Mouse (Mus musculus) kidney, postnatal 0 days (tissue): Measurements from ENCODE around the gene Tcte3. TPM values are rescaled to one million over a fixed set of nuclear protein-coding genes. Genes with fewer than 3 reads are reported as not detected.
A peak's percentile ranks its signal among the peaks of the same experiment; 100 is the strongest.
"Not testable (repeated sequence)": the region's sequence is repeated elsewhere in the genome, so short reads cannot be mapped to it uniquely, and the experiment has no call there.

ENCODE experiments used
- ATAC-seq: fragments of 200-750 bp; cut with Nextera tagmentation; replicated peaks from 2 replicates; pipeline ENCODE4 v1.8.0; 2017; ENCODE audit warnings: low read depth, moderate number of reproducible peaks, moderate TSS enrichment, moderate library complexity; ENCODE audit not compliant: low FRiP score
- DNase-seq: peaks from one replicate; pipeline ENCODE4 v3.0.0-alpha.2; 2016; ENCODE audit warnings: low spot score
- H3K27ac ChIP-seq: fragments of 300-500 bp; sonication (generic); 2 replicates; pipeline ENCODE4 v1.5.1; 2014; ENCODE audit warnings: mild to moderate bottlenecking
- H3K27me3 ChIP-seq: fragments of 300-500 bp; sonication (generic); 2 replicates; pipeline ENCODE4 v1.6.1; 2014; ENCODE audit warnings: low read length, mixed read lengths; ENCODE audit not compliant: insufficient read depth
- H3K36me3 ChIP-seq: fragments of 300-500 bp; sonication (generic); 2 replicates; pipeline ENCODE4 v1.6.1; 2014; ENCODE audit warnings: low read length, mixed read lengths; ENCODE audit not compliant: insufficient read depth
- H3K4me1 ChIP-seq: fragments of 300-500 bp; sonication (generic); replicated peaks from 2 replicates; pipeline ENCODE4 v1.6.1; 2014; ENCODE audit warnings: antibody characterized with exemption, low read length, mixed read lengths; ENCODE audit not compliant: insufficient read depth
- H3K4me2 ChIP-seq: fragments of 300-500 bp; sonication (generic); 2 replicates; pipeline ENCODE4 v1.6.1; 2014; ENCODE audit warnings: mild to moderate bottlenecking, low read length, moderate library complexity, mixed read lengths
- H3K4me3 ChIP-seq: fragments of 300-500 bp; sonication (generic); replicated peaks from 2 replicates; pipeline ENCODE4 v1.5.1; 2014; ENCODE audit warnings: low read depth, low read length
- H3K9ac ChIP-seq: fragments of 300-500 bp; sonication (generic); 2 replicates; pipeline ENCODE4 v1.6.1; 2014; ENCODE audit warnings: low read depth, low read length
- H3K9me3 ChIP-seq: fragments of 300-500 bp; sonication (generic); replicated peaks from 2 replicates; pipeline ENCODE4 v1.6.1; 2016; ENCODE audit warnings: low read length, inconsistent platforms, mixed read lengths
- WGBS: fragments of 180-500 bp; shearing (Covaris S2); extraction: QIAGEN DNeasy Blood & Tissue Kit; methylation state at CpG from one replicate; pipeline ENCODE4 v1.1.7; 2014; 5-methylcytosine and 5-hydroxymethylcytosine counted together
- polyA plus RNA-seq: library from polyadenylated mRNA; unstranded; fragments of >200 nt; fragmentation: Nextera tagmentation; extraction: Ambion mirVana; gene quantifications from 2 replicates; pipeline ENCODE4 v1.2.1, GENCODE M21; 2015

Gene Tcte3
- polyA plus RNA-seq, 1 experiment from 2014 or later = not detected

DNA sequence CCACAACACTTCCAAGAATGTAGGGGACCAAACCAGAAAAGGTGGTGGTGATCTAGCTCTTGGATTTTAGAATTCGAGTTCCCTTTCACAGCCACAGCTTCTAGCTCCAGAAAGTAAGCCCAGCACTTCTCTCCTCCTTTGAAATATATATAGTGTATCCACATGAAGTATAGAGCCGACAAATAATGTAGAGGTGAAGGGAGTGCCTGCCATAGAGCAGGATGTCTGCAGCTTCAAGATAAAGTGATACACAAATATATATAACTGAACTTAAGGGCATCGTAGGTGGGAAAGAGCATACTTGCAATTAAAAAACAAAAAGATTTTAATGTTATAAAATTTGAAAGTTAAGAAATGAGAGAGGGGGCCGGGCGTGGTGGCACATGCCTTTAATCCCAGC is 47.1 kb downstream of the Tcte3 start:
- not testable (repeated sequence) for H3K36me3 ChIP-seq, H3K4me3 ChIP-seq, DNase-seq, H3K27ac ChIP-seq, H3K4me2 ChIP-seq, H3K4me1 ChIP-seq, H3K9me3 ChIP-seq, ATAC-seq, H3K27me3 ChIP-seq, H3K9ac ChIP-seq
- WGBS = no CpG with 5 or more reads among the region's 5 CpGs

GRCm38 (mm10) chr17:14993139-14993832 is 48.0 kb downstream of the Tcte3 start:
- not testable (repeated sequence) for H3K9me3 ChIP-seq, H3K4me1 ChIP-seq, H3K4me2 ChIP-seq, H3K4me3 ChIP-seq, H3K9ac ChIP-seq, H3K36me3 ChIP-seq, DNase-seq, H3K27ac ChIP-seq, H3K27me3 ChIP-seq
- no CpG with 5 or more reads among the region's 47 CpGs for WGBS
- ATAC-seq = peak; percentile 71

DNA sequence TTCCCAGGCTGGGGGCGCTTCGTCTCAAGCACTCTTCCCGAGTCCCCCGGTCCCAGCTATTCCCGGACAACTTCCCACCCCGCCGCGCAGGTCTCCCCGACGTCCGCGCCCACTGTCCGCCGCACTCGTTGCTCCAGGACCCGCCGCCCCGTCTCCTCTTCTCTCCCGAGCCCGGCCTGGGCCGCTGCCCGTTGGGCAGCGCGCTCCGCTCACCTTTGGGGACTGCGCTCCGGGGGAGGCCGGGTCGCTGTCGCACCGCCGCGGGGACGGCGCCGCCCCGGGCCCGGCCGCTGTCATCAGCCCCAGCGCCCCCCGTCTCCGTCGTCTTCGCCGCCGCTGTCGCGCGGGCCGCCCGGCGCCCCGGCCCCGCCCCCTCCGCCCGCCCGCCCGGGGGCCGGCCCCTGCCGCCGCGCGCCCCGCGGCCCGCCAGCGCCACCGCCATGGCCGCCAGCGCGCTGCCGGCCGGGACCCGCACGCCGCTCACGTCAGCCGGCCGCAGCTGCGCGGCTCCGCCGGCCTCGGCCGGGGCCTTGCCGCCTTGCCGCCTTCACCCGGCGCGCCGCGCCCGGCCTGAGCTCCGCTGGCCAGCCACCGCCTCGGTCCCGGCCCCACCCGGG is 48.7 kb downstream of the Tcte3 start:
- no CpG with 5 or more reads among the region's 98 CpGs for WGBS
- peak; percentile 68 for ATAC-seq

DNA sequence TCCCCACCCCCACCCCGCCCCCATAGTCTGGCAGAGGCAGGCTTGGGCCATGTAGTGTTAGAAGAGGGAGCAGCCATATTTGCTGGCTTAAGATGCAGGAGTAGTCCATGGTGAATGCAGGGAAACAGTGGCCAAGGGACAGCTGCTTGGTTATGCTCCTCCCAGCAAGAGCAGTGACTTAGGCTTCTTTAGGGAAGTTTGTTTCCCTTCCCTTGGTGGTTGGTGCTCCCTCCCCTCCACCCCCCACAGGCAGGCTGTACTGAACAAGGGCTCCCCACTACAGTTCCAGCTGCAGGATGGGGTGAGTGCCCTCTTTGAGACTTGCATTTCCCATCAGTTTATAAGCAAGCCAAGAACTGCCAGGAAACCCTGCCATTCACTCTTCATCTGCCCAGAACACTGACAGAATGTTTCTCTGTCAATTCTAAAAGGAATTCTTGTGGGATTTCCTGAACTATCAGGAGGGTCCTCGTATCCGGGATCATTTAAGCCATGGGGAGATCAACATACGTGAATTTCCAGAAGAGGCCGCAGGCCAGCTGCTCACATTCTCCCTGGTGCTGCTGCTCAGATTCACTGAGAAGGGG is 51.1 kb downstream of the Tcte3 start:
- not testable (repeated sequence) for H3K4me2 ChIP-seq

More for the DNA sequence above, 48.7 kb downstream of the Tcte3 start:
- not testable (repeated sequence) for H3K4me3 ChIP-seq, H3K27ac ChIP-seq, H3K27me3 ChIP-seq, H3K9ac ChIP-seq, H3K4me2 ChIP-seq, DNase-seq, H3K4me1 ChIP-seq, H3K9me3 ChIP-seq, H3K36me3 ChIP-seq

GRCm38 (mm10) chr17:14978362-14979038 is 62.8 kb downstream of the Tcte3 start, which contains the start of the genes 9030025P20Rik and Gm3417:
TSS of gene 9030025P20Rik (plus strand) at chr17:14978468.
TSS of gene Gm3417 (minus strand) at chr17:14978790.
- not testable (repeated sequence) for H3K36me3 ChIP-seq, H3K9me3 ChIP-seq, H3K4me3 ChIP-seq, H3K4me2 ChIP-seq, DNase-seq, H3K4me1 ChIP-seq, H3K9ac ChIP-seq, H3K27me3 ChIP-seq, H3K27ac ChIP-seq
- peak; percentile 98 for ATAC-seq
- no CpG with 5 or more reads among the region's 60 CpGs for WGBS

More for the DNA sequence above, 51.1 kb downstream of the Tcte3 start:
- not testable (repeated sequence) for H3K4me1 ChIP-seq, ATAC-seq, H3K9me3 ChIP-seq, H3K36me3 ChIP-seq, DNase-seq, H3K4me3 ChIP-seq, H3K27ac ChIP-seq, H3K9ac ChIP-seq, H3K27me3 ChIP-seq
- WGBS = 91% methylated on average over 4 of the region's 5 CpGs

DNA sequence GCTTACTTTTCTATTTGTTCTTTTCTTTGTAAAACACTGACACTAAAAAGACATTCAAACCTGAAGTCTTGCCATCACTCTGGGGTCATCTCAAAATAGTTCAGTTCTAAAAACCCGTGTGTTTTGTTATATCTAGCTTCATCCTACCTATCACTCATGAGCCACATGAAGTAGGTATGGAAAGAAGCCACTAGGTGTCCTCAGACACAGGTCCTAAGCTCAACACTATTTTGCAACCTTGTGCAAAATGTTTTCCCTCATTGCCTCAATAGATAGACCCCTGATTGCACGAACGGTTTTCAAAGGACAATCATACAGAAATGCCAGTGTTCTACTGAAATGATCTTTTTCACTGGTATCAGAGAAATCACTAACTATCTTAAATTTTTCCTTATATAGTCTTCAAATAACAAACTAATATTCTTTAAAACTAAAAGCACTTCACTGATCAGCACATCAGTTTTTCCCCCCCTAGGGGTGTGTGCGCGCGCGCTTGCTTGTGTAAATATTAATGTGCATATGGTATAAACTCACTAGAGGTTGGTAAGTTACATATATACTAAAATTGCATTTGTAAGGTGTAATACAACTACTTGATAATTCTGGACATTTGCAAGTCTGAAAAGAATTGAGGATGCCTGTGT is 63.4 kb downstream of the Tcte3 start:
- not testable (repeated sequence) for H3K9me3 ChIP-seq, H3K27ac ChIP-seq, H3K27me3 ChIP-seq, H3K4me3 ChIP-seq, H3K4me1 ChIP-seq, ATAC-seq, H3K36me3 ChIP-seq, H3K4me2 ChIP-seq, DNase-seq, H3K9ac ChIP-seq
- 2% methylated on average over 4 of the region's 7 CpGs for WGBS

Other genes with a start within 250 kb of the Tcte3 start
- gene Wdr27, start 98.3 kb downstream of the Tcte3 start, polyA plus RNA-seq = 10.1 and 16.3 TPM in 2 replicates
- gene 1600012H06Rik, start 98.3 kb downstream of the Tcte3 start, polyA plus RNA-seq = 41.6 and 43.0 TPM in 2 replicates
- 27.3 and 29.8 TPM in 2 replicates for gene Phf10, start 80.2 kb downstream of the Tcte3 start, polyA plus RNA-seq
- gene 9030025P20Rik, start 63.0 kb downstream of the Tcte3 start, polyA plus RNA-seq = 8.9 and 13.2 TPM in 2 replicates
- gene Gm3417, start 62.7 kb downstream of the Tcte3 start, polyA plus RNA-seq = 1.5 and 1.8 TPM in 2 replicates
- 8.9 and 10.3 TPM in 2 replicates for gene Gm3435, start 31.3 kb downstream of the Tcte3 start, polyA plus RNA-seq
- 53.6 and 60.1 TPM in 2 replicates for gene Ermard, start 280 bp downstream of the Tcte3 start, polyA plus RNA-seq
- gene Gm3448, start within 50 bp of the Tcte3 start, polyA plus RNA-seq = 4.0 and 4.6 TPM in 2 replicates